Mouse (Mus musculus) hindbrain, embryonic 11.5 days (tissue): ENCODE measurements around the gene H3f3a. TPM values are rescaled to one million over a fixed set of nuclear protein-coding genes. Genes with fewer than 3 reads are reported as not detected.

ENCODE experiments used
- ATAC-seq: fragments of 200-750 bp; cut with Nextera tagmentation; 2 replicates; pipeline ENCODE4 v1.8.0; 2017; ENCODE audit warnings: mild to moderate bottlenecking, moderate TSS enrichment, moderate library complexity; ENCODE audit not compliant: low FRiP score
- DNase-seq: peaks from one replicate; pipeline ENCODE4 v3.0.0-alpha.2; 2015; ENCODE audit warnings: low spot score
- H3K27ac ChIP-seq: fragments of 300-500 bp; sonication (generic); 2 replicates; pipeline ENCODE4 v1.5.1; 2014; ENCODE audit warnings: mild to moderate bottlenecking, low read depth, low read length
- H3K27me3 ChIP-seq: fragments of 300-500 bp; sonication (generic); 2 replicates; pipeline ENCODE4 v1.6.1; 2014; ENCODE audit warnings: mild to moderate bottlenecking, low read length, moderate library complexity, mixed read lengths; ENCODE audit not compliant: control insufficient read depth, insufficient read depth
- H3K36me3 ChIP-seq: fragments of 300-500 bp; sonication (generic); 2 replicates; pipeline ENCODE4 v1.6.1; 2014; ENCODE audit warnings: mild to moderate bottlenecking, low read length, moderate library complexity, mixed read lengths; ENCODE audit not compliant: control insufficient read depth, insufficient read depth
- H3K4me1 ChIP-seq: fragments of 300-500 bp; sonication (generic); replicated peaks from 2 replicates; pipeline ENCODE4 v1.6.1; 2014; ENCODE audit warnings: low read length, mixed read lengths; ENCODE audit not compliant: control insufficient read depth, insufficient read depth
- H3K4me2 ChIP-seq: fragments of 300-500 bp; sonication (generic); replicated peaks from 2 replicates; pipeline ENCODE4 v1.6.1; 2014; ENCODE audit warnings: mild to moderate bottlenecking, low read depth, low read length
- H3K4me3 ChIP-seq: fragments of 300-500 bp; sonication (generic); 2 replicates; pipeline ENCODE4 v1.5.1; 2014; ENCODE audit warnings: low read depth, low read length
- H3K9ac ChIP-seq: fragments of 300-500 bp; sonication (generic); 2 replicates; pipeline ENCODE4 v1.6.1; 2014; ENCODE audit warnings: low read depth, low read length
- H3K9me3 ChIP-seq: fragments of 300-500 bp; sonication (generic); 2 replicates; pipeline ENCODE4 v1.6.1; 2016; ENCODE audit warnings: low read length; ENCODE audit not compliant: control insufficient read depth
- WGBS: fragments of 180-500 bp; shearing (Covaris S2); extraction: QIAGEN DNeasy Blood & Tissue Kit; methylation state at CpG from one replicate; pipeline ENCODE4 v1.1.7; 2014; 5-methylcytosine and 5-hydroxymethylcytosine counted together
- polyA plus RNA-seq: library from polyadenylated mRNA; unstranded; fragments of >200 nt; fragmentation: Nextera tagmentation; extraction: Ambion mirVana; gene quantifications from 2 replicates; pipeline ENCODE4 v1.2.1, GENCODE M21; 2014

Gene H3f3a
- polyA plus RNA-seq, 1 experiment from 2014 or later: 3,542 TPM

GRCm38 (mm10) chr1:180799253-180799652, 14.5 kb downstream of the H3f3a start:
- Histone ChIP-seq H3K9ac (no peak overlapping the region), H3K36me3 (peaks cover 8% of the 10 kb centered on the region), H3K27me3 (no peaks in the 10 kb centered on the region), H3K4me1 (no peaks in the 10 kb centered on the region), H3K4me2 (no peak overlapping the region), H3K27ac (no peak overlapping the region), H3K9me3 (no peaks in the 10 kb centered on the region), H3K4me3 (no peak overlapping the region)
- DNase-seq (no peak), ATAC-seq (no peak)
- WGBS: 90% methylated on average over 5 of the region's 5 CpGs

- Histone ChIP-seq H3K27me3 (no peaks in the 10 kb centered on the region), H3K4me1 (peaks cover 4% of the 10 kb centered on the region; the same call in 1 of the 2 replicates), H3K9me3 (no peaks in the 10 kb centered on the region), H3K36me3 (peaks cover 3% of the 10 kb centered on the region), H3K4me3 (no peak overlapping the region), H3K4me2 (no peak overlapping the region), H3K9ac (no peak overlapping the region), H3K27ac (no peak overlapping the region)
- ATAC-seq (no peak), DNase-seq (no peak)
- 97% methylated on average over 5 of the region's 5 CpGs for WGBS
Measured at GRCm38 (mm10) chr1:180798660-180799059, 15.1 kb downstream of the H3f3a start.

- no peaks in the 10 kb centered on the region for H3K27me3 ChIP-seq
- H3K27ac ChIP-seq: no peak overlapping the region
- peak overlapping the region; percentile 46 for H3K9ac ChIP-seq
- H3K4me2 ChIP-seq: peak overlapping the region; percentile 70
- WGBS: under 1% methylated on average over 21 of the region's 21 CpGs
- peaks cover 4% of the 10 kb centered on the region; the same call in 1 of the 2 replicates for H3K4me1 ChIP-seq
- no peaks in the 10 kb centered on the region for H3K36me3 ChIP-seq
- peak overlapping the region; percentile 33 for H3K4me3 ChIP-seq
- DNase-seq (peak; percentile 75), ATAC-seq (peak; percentile 74)
- no peaks in the 10 kb centered on the region for H3K9me3 ChIP-seq
Measured at GRCm38 (mm10) chr1:180794170-180794569, 19.6 kb downstream of the H3f3a start.

- no peak for DNase-seq
- H3K27ac ChIP-seq: no peak overlapping the region
Measured at GRCm38 (mm10) chr1:180793445-180794117, 20.2 kb downstream of the H3f3a start.

GRCm38 (mm10) chr1:180792814-180793213, 20.9 kb downstream of the H3f3a start:
- Histone ChIP-seq H3K4me1 (peaks cover 4% of the 10 kb centered on the region; the same call in 1 of the 2 replicates), H3K27me3 (no peaks in the 10 kb centered on the region), H3K36me3 (no peaks in the 10 kb centered on the region), H3K27ac (no peak overlapping the region), H3K4me3 (no peak overlapping the region), H3K9me3 (no peaks in the 10 kb centered on the region), H3K4me2 (no peak overlapping the region), H3K9ac (no peak overlapping the region)
- WGBS: 83% methylated on average over 4 of the region's 4 CpGs
- ATAC-seq (no peak), DNase-seq (no peak)

More at GRCm38 (mm10) chr1:180793445-180794117, 20.2 kb downstream of the H3f3a start:
- peak overlapping the region; percentile 33 for H3K4me3 ChIP-seq
- no peaks in the 10 kb centered on the region for H3K27me3 ChIP-seq
- peaks cover 4% of the 10 kb centered on the region; the same call in 1 of the 2 replicates for H3K4me1 ChIP-seq
- no peaks in the 10 kb centered on the region for H3K9me3 ChIP-seq
- ATAC-seq: peak; percentile 64; the same call in 1 of the 2 replicates
- H3K36me3 ChIP-seq: no peaks in the 10 kb centered on the region
- H3K9ac ChIP-seq: peak overlapping the region; percentile 46; the same call in 1 of the 2 replicates
- peak overlapping the region; percentile 70 for H3K4me2 ChIP-seq
- 11% methylated on average over 18 of the region's 18 CpGs for WGBS

GRCm38 (mm10) chr1:180791821-180792480, 21.8 kb downstream of the H3f3a start:
- no peak overlapping the region for H3K27ac ChIP-seq
- H3K4me3 ChIP-seq: no peak overlapping the region
- H3K4me1 ChIP-seq: peaks cover 4% of the 10 kb centered on the region; the same call in 1 of the 2 replicates
- H3K9ac ChIP-seq: no peak overlapping the region
- H3K36me3 ChIP-seq: no peaks in the 10 kb centered on the region
- H3K27me3 ChIP-seq: no peaks in the 10 kb centered on the region
- no peak overlapping the region for H3K4me2 ChIP-seq
- WGBS: 88% methylated on average over 14 of the region's 14 CpGs
- DNase-seq: no peak
- no peaks in the 10 kb centered on the region for H3K9me3 ChIP-seq
- no peak for ATAC-seq

GRCm38 (mm10) chr1:180783580-180783928, 30.2 kb downstream of the H3f3a start:
- DNase-seq: peak; percentile 38
- Histone ChIP-seq H3K9ac (no peak overlapping the region), H3K4me3 (no peak overlapping the region), H3K9me3 (no peaks in the 10 kb centered on the region), H3K4me1 (no peaks in the 10 kb centered on the region), H3K27ac (no peak overlapping the region), H3K4me2 (no peak overlapping the region), H3K36me3 (no peaks in the 10 kb centered on the region), H3K27me3 (no peaks in the 10 kb centered on the region)
- 33% methylated on average over 3 of the region's 3 CpGs for WGBS
- 0 out of 2 replicates have a peak, but pooled peaks have one; percentile 49 for ATAC-seq

- Histone ChIP-seq H3K9ac (no peak overlapping the region), H3K27ac (no peak overlapping the region)
- WGBS: 70% methylated on average over 9 of the region's 9 CpGs
Measured at GRCm38 (mm10) chr1:180782906-180783579, 30.7 kb downstream of the H3f3a start.

More at GRCm38 (mm10) chr1:180782906-180783579, 30.7 kb downstream of the H3f3a start:
- no peaks in the 10 kb centered on the region for H3K4me1 ChIP-seq
- DNase-seq (no peak), ATAC-seq (0 out of 2 replicates have a peak, but pooled peaks have one; percentile 17)
- no peak overlapping the region for H3K4me3 ChIP-seq
- no peaks in the 10 kb centered on the region for H3K36me3 ChIP-seq
- no peaks in the 10 kb centered on the region for H3K9me3 ChIP-seq
- no peak overlapping the region for H3K4me2 ChIP-seq
- H3K27me3 ChIP-seq: no peaks in the 10 kb centered on the region
